Mouse (Mus musculus) thymus, postnatal 36 days (tissue): ENCODE measurements around the gene Tnni3k.

ENCODE experiments used
- DNase-seq, 2 experiments: peaks; one replicate each; pipeline ENCODE4 v3.0.0; 2022; ENCODE audit warnings: mixed read lengths in 2 of 2

The Tnni3k gene

GRCm38 (mm10) chr3:154945688-154946161, 109.5 kb downstream of the Tnni3k start:
- DNase-seq, result no peak

DNA sequence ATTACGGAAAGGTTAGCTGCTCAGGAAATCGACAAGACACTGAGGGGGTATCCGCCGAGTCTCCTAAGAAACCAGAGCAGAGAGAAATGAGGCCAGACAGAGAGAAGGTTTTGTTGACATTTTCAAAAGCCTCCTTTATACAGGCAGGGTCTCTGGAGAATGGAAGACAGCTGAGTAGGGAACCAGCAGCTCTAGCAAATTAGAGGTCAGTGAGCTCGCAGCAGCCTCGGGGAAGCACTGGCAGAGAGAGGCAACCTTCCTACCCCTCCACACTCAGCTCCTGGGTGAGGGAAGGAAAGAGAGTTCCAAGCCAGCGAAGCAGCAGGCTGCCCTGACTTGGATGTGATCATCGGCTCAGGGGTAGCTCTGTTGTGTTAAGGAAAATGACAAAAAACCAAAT, 127.5 kb downstream of the Tnni3k start:
- no peak for DNase-seq

- DNase-seq, result no peak
These were observed 130.3 kb downstream of the Tnni3k start for GRCm38 (mm10) chr3:154924936-154925335.

DNA sequence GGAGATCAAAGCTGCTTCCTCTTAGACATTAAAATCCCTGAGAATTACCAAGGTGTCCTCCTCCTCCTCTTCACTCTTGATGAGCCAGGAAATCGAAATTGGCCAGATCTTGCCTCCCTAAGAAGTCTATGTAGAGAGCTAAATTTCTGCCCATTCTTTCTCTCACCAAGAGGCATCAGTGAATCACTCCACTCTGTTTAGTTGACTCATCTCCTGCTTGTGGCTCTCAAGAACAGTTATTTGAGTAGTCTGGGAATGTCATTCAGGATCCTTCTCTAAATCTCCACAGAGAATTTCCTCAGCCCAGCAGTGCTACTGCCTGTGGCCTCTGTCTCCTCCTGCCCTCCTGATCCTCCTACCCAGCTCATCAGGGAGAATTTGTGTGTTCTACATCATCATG, 139.6 kb downstream of the Tnni3k start:
- DNase-seq, result no peak

DNA sequence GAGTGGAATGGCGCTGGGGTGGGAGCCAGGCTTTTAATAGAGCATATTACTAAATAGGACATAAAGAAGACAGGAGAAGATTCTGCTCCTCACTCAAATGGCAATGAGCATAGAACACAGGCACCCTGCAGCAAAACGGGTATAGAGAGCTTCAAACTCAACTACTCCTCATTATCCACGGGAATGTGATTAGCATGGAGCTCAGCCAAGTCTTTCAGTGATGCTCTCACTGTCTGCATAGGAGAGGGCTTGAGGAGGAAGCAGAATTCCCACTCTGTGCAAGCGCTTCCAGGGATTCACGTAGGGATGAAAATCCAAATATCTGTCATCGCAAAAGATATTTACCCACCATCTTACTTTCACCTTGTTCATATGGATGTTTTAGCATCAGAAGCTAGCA, 141.6 kb downstream of the Tnni3k start:
- no peak for DNase-seq

DNA sequence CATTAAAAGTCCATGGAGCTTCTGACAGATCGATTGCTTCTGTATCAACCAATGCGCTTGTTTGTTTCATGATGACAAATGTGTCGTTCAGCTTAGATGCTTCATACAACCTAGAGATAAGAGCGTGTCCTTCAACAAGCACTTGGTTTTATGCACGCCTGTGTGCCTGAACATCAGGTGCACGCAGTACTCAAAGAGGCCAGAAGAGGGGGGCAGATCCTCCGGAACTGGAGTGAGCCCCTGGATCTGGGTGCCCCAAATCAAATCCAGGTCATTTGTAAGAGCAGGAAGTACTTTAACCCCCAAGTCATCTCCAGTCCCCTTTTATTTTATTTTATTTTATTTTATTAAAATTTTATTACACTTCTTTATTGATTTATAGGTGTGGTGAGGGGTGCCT, 158.5 kb downstream of the Tnni3k start:
- no peak for DNase-seq

GRCm38 (mm10) chr3:154893225-154893624, 162.0 kb downstream of the Tnni3k start:
- DNase-seq, result no peak

DNA sequence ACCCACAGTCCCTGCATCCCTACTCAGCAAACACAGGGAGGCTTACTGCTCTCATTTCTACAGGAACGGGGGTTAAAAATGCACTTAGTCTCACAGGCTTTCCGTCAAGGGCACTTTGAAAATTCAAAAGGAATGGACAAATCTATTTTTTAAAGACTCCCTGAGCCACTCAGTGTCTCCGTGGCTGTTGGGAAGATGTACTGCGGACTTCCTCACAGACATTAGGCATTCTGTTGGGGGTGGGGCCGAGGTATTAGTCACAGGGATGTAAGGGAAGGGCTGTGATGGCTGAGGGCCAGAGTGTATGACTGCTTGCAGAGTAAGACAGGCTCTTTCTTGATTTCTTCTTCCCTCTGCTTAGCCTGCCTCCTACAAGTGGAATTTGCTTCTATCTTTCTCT, 169.8 kb downstream of the Tnni3k start:
- no peak for DNase-seq

- no peak for DNase-seq
These were observed 170.2 kb downstream of the Tnni3k start for GRCm38 (mm10) chr3:154885048-154885447.

DNA sequence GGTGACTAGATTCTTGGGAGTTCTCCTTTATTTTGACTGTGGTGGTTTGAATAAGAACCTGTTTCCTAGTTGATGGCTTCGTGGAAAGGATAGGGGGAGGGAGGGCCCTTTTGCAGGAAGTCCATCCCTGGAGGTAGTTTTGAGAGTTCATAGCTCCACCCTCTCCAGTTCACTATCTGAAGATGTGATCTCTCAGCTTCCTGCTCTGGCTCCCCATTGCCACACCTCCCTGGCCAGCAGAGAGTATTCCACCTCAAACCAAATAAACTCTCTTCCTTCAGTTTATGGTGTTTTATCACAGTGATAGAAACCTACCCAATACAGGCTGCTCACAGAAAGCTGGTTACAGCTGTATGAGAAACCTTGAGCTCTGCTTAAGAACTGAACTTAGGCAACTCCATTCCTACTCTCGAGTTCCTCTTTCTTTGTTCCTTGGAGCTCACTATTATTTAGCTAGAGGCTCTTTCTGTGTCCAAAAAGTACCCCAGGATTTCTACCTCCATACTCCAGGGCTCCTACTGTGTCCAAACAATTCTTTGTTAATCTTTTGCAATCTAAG, 173.7 kb downstream of the Tnni3k start:
- DNase-seq, result no peak

- DNase-seq, result no peak
These were observed 174.7 kb downstream of the Tnni3k start for GRCm38 (mm10) chr3:154880536-154880939.

DNA sequence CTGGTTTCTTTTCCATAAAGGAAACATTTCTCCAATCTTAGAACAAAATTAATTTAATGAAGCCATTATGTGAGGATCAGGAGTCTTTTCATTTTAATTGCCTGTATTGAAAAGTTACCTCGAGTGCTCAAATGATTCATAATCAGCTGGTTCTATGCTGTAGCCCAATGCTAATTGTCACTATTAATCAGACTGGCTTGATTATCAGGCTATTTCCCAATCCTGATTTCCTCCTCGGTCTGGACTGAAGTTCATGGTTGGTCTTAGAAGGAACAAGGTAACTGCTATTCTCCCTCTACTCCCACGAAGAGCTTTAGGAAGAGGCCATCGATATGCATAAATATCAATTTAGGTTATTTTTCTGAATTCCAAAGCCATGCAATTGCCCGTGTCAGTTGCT, 175.1 kb downstream of the Tnni3k start:
- no peak for DNase-seq

DNA sequence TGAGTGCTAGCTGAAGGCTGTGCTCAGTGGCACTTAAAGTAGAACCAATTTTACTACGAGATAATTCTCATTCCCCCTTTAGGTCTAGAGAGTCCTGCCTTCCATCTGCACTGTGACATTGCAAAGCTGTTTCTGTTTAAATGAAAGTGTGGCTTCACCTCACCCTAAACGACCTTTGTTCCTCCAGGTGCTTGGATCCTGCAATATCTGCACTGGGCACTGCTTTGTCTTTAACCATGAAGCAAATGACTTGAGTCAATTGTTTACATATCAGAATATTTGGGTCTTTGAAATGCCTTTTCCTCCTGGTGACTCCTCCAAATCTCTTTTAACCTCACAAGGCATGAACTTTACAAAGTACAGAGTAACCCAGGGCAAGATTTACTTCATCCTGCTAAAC, 175.7 kb downstream of the Tnni3k start:
- DNase-seq, result no peak

GRCm38 (mm10) chr3:154879080-154879479, 176.1 kb downstream of the Tnni3k start:
- no peak for DNase-seq

GRCm38 (mm10) chr3:154868807-154869206, 186.4 kb downstream of the Tnni3k start:
- no peak for DNase-seq

- no peak for DNase-seq
These were observed 193.3 kb downstream of the Tnni3k start for GRCm38 (mm10) chr3:154861921-154862320.

DNA sequence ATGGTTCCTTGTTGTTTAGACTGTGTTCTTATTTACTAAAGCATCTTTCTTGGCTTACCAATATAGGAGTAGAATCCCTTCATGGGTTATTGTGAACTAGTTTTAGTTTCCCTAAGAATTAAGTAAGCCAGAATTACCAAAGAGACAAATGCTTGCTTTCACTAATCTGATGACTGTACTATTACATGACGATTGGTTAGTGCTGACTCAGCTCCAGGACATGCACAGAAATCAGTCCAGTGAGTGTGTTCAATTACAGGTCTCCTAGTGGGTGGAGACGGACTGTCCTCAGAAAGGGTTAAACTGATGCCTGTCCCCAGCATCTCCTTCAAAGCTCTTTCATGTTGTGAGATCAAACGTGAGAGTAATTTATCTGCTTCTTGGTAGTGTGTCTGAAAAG, 195.5 kb downstream of the Tnni3k start:
- DNase-seq, result no peak

- DNase-seq, result no peak
These were observed 201.9 kb downstream of the Tnni3k start for GRCm38 (mm10) chr3:154853257-154853656.

- DNase-seq, result no peak
These were observed 202.9 kb downstream of the Tnni3k start for GRCm38 (mm10) chr3:154852281-154852680.

- no peak for DNase-seq
These were observed 213.0 kb downstream of the Tnni3k start for GRCm38 (mm10) chr3:154842247-154842646.

GRCm38 (mm10) chr3:154841076-154841475, 214.1 kb downstream of the Tnni3k start:
- DNase-seq, result no peak

DNA sequence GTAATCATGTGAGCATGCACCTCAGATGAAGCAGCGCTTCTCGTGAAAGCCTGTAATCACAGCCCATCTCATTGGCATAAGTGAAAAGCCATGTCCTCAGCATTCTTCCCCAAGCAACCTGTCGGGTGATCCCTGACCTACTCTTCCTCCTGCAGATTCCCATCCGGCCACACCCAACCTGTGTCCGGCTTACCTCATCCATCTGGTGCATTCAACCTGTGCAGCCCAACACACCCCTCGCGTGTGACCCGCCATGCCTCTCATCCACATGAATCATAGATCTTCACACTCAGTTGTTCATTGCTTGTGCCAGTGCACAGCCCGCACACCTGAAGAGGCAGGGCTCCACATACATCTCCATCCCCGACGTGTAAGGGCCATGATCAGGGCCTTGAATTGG, 217.3 kb downstream of the Tnni3k start:
- DNase-seq, result no peak

GRCm38 (mm10) chr3:154836137-154836536, 219.1 kb downstream of the Tnni3k start:
- no peak for DNase-seq

DNA sequence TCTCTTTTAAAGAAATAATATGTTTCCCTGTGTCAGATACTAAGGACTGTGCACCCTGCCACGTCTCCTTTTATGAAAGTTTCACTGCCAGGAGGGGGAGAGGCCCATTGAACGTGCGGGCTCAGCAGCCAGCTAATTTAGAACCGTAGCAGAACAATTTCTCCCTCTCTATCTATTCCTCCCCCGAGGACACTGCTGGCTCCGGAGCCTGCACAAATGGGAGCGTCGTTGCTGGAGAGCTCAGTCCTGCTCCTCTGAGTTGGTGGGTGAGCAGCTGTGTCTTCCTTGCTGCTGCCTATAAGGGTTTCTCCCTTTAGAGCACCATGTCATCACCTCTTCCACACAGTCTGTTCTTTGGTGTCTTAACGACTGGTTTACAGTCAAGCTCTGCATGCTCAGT, 220.8 kb downstream of the Tnni3k start:
- no peak for DNase-seq

DNA sequence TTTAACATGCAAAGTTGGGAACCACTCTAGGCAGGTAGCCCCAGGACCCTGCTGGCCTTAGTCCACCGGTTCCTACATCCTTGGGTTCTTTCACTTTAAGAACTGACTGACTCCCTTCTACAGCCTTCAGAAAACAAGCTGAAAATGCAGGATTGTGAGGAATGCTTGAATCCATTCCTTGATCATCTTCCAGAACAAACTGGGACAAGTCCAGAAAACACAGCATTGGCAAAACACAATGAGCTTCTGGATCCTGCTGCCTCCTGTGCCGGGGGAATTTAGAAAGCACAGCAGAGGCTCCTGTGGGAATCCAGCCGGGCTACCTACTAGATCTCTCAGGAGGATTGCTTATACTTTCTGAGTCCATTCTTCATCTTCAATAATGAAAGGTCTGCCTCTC, 229.5 kb downstream of the Tnni3k start:
- no peak for DNase-seq

DNA sequence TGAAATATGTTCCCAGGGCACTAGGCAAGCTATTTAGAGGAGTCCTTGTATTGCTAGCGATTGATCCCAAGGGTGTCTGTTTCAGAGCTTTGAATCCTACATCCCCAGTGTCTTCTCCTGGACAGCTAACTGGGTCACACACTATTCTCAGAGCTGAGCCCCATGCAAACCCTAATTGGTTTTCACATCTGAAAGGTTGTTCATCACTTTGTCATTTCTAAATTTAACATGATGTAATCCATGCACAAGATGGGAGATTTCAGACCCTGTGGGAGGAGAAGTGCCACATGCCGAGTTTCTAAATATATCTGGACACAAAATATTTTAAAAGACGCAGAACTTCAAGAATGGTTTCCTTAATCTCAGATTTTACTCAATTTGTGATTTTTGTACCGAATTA, 230.5 kb downstream of the Tnni3k start:
- DNase-seq, result no peak
